Mouse (Mus musculus) ES-E14 (cell line): ENCODE results near the gene Dnajb3. TPM values are rescaled to one million over a fixed set of nuclear protein-coding genes. Genes with fewer than 3 reads are reported as not detected.

Source experiments
- DNase-seq: peaks from one replicate; pipeline ENCODE4 v3.0.0-alpha.2; 2013; ENCODE audit warnings: low read depth, low spot score
- H3K27ac ChIP-seq: 2 replicates; pipeline ENCODE4 v1.5.1; 2012; ENCODE audit warnings: low read depth, mild to moderate bottlenecking, low read length, moderate library complexity, mixed read lengths; ENCODE audit not compliant: poor library complexity, insufficient read depth, severe bottlenecking
- H3K36me3 ChIP-seq: 2 replicates; pipeline ENCODE4 v1.6.1; 2012; ENCODE audit warnings: mild to moderate bottlenecking, low read length, moderate library complexity, mixed read lengths; ENCODE audit not compliant: control insufficient read depth, poor library complexity, insufficient read depth, severe bottlenecking
- H3K4me1 ChIP-seq, 2 experiments: fragments of 150-350 bp in 1 of 2; sonication (generic) in 1 of 2; 2 replicates each; pipeline ENCODE4 v1.6.1; 2012; ENCODE audit warnings: low read length in 2 of 2, mild to moderate bottlenecking in 1 of 2, mixed read lengths in 1 of 2; ENCODE audit not compliant: control insufficient read depth in 2 of 2, insufficient read depth in 2 of 2, poor library complexity in 1 of 2
- H3K4me3 ChIP-seq, 2 experiments: fragments of 150-350 bp in 1 of 2; sonication (generic) in 1 of 2; 2 replicates each; pipeline ENCODE4 v1.5.1; 2012; ENCODE audit warnings: low read length in 2 of 2, low read depth in 1 of 2, mild to moderate bottlenecking in 1 of 2, mixed read lengths in 1 of 2; ENCODE audit not compliant: insufficient read depth in 1 of 2, poor library complexity in 1 of 2, severe bottlenecking in 1 of 2
- H3K9ac ChIP-seq: 2 replicates; pipeline ENCODE4 v1.6.1; 2012; ENCODE audit warnings: low read depth, mild to moderate bottlenecking, low read length, mixed read lengths; ENCODE audit not compliant: poor library complexity, insufficient read depth, severe bottlenecking
- H3K9me3 ChIP-seq: fragments of 150-350 bp; sonication (generic); 2 replicates; pipeline ENCODE4 v1.6.1; 2012; ENCODE audit warnings: low read depth, mild to moderate bottlenecking, low read length; ENCODE audit not compliant: control insufficient read depth, insufficient read depth
- CHD2 ChIP-seq: IDR thresholded peaks from 2 replicates; pipeline ENCODE4 v1.6.1; 2014; ENCODE audit warnings: mild to moderate bottlenecking, low read depth, low read length, inconsistent platforms
- HCFC1 ChIP-seq: IDR thresholded peaks from 2 replicates; pipeline ENCODE4 v1.6.1; 2012; ENCODE audit warnings: low read length, inconsistent platforms, borderline replicate concordance; ENCODE audit not compliant: insufficient read depth
- MAFK ChIP-seq: IDR thresholded peaks from 2 replicates; pipeline ENCODE4 v1.6.1; 2014; ENCODE audit warnings: mild to moderate bottlenecking, low read depth, low read length, inconsistent platforms; ENCODE audit not compliant: insufficient read depth
- ZC3H11A ChIP-seq: IDR thresholded peaks from 2 replicates; pipeline ENCODE4 v1.6.1; 2012; ENCODE audit warnings: low read depth, mild to moderate bottlenecking, inconsistent platforms, low read length, borderline replicate concordance
- ZNF384 ChIP-seq: IDR thresholded peaks from 2 replicates; pipeline ENCODE4 v1.6.1; 2012; ENCODE audit warnings: low read depth, low read length, inconsistent platforms
- in situ Hi-C, 2 experiments: fragments of 600-800 bp; cut with MboI; formaldehyde crosslinking; loops; one replicate each; pipeline ENCODE4 v1.15.1; 2025; ENCODE audit warnings: low sequenced_read_pairs in 2 of 2, inconsistent platforms in 1 of 2; ENCODE audit not compliant: unreplicated experiment in 2 of 2
- total RNA-seq: library from RNA; depleted of rRNA; stranded (reverse); fragments of 300-350 nt; gene quantifications from 2 replicates; pipeline ENCODE4 v1.2.3, GENCODE M21; 2012

The Dnajb3 gene
- total RNA-seq, 1 experiment: 1.8 TPM

DNA sequence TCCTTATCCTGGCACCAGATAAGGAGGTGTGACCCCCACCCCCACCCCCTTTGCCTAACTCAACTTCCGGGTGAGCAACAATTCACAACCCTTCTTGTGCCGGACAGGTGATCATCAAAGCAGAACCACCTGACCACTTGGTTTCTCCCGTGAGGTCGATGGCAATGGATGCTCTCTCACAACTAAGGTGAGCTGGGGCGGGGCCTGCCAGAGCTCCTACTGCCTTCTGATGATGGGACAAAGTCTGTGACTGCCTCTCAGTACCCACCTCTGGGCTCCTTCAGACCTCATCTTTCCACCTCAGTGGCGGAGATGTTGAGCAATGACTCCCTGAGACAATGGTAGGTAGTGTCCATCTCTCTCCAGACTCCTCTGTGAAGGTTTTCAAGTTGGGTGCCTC lies 40.3 kb upstream of the Dnajb3 start:
- Histone ChIP-seq H3K9me3 (no peaks in the 10 kb centered on the region), H3K4me3 (no peak overlapping the region), H3K4me1 (no peaks in the 10 kb centered on the region), H3K27ac (no peak overlapping the region), H3K36me3 (no peaks in the 10 kb centered on the region), H3K9ac (no peak overlapping the region)
- DNase-seq: no peak
- in situ Hi-C loops: no loop called here
- TF ChIP-seq HCFC1 (no peak), ZNF384 (no peak), CHD2 (no peak), MAFK (no peak), ZC3H11A (no peak)

DNA sequence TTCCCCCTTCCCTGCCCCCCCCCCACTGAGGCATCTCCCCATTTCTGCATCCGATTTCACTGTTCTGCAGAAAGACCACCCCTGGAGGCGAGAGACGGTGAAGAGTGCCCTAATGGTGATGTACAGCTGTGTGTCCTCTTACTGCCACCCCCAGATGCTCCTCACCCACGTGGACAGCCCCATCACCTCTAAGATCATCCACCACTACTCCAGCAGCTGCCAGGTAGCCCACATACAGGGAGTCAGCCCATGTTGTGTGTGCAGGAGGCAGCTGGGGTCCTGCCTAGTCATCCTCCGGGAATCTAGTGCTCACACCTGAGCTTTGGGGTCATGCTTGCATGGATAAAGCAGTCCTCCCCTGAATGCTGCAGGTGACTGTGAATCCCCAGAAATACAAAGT lies 38.3 kb upstream of the Dnajb3 start:
- in situ Hi-C loops: no loop called here

DNA sequence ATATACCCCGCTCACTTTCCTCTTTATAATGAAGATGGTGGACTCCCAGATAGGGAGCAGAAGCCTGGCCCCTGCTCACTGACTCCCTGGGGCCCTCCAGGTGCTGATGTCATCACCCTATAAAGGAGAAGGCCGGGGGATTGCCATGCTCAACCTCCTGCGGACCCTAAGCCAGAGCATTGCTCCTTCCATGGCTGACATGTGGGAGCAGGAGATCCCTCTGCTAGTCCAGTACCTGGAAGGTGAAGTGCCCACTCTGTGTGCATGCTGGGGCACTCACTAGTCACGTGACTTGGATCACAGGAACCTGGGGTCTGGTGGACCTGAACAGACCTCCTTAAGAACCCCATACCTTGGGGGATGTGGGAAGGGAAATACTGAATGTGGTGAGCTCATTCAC lies 35.0 kb upstream of the Dnajb3 start:
- no peak for DNase-seq
- Histone ChIP-seq H3K9ac (no peak overlapping the region), H3K27ac (no peak overlapping the region), H3K4me1 (no peaks in the 10 kb centered on the region), H3K9me3 (no peaks in the 10 kb centered on the region), H3K4me3 (no peak overlapping the region), H3K36me3 (no peaks in the 10 kb centered on the region)
- TF ChIP-seq HCFC1 (no peak), ZNF384 (no peak), ZC3H11A (no peak), CHD2 (no peak), MAFK (no peak)
- in situ Hi-C loops: no loop called here

More for the DNA sequence above, 38.3 kb upstream of the Dnajb3 start:
- TF ChIP-seq HCFC1: no peak
- TF ChIP-seq ZNF384: no peak
- Histone ChIP-seq H3K4me1 (no peaks in the 10 kb centered on the region), H3K27ac (no peak overlapping the region), H3K36me3 (no peaks in the 10 kb centered on the region), H3K9me3 (no peaks in the 10 kb centered on the region), H3K9ac (no peak overlapping the region), H3K4me3 (no peak overlapping the region)
- no peak for DNase-seq

DNA sequence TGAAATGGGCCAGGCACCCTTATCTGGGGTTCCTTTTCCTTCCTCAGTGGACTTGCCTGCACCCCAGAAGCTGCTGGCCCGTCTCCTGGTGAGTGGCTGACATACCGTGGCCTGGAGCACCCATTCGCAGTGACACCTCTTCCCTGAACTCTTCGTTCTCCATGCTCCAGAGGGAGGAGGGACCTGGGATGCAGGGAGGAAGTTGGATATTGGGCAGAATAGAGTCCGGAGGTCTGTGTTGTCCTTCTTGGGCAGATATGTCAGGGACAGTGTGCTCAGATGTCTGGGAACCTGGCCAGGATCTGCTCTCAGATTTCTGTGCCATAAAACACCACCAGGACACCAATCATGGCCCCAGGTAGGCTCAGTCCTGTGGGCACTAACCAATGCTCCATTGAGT lies 34.5 kb upstream of the Dnajb3 start:
- no peak overlapping the region for H3K27ac ChIP-seq
- no peaks in the 10 kb centered on the region for H3K36me3 ChIP-seq
- in situ Hi-C loops: no loop called here
- TF ChIP-seq HCFC1: no peak
- no peaks in the 10 kb centered on the region for H3K9me3 ChIP-seq
- no peak for DNase-seq
- no peaks in the 10 kb centered on the region for H3K4me1 ChIP-seq
- no peak overlapping the region for H3K9ac ChIP-seq
- no peak overlapping the region for H3K4me3 ChIP-seq

DNA sequence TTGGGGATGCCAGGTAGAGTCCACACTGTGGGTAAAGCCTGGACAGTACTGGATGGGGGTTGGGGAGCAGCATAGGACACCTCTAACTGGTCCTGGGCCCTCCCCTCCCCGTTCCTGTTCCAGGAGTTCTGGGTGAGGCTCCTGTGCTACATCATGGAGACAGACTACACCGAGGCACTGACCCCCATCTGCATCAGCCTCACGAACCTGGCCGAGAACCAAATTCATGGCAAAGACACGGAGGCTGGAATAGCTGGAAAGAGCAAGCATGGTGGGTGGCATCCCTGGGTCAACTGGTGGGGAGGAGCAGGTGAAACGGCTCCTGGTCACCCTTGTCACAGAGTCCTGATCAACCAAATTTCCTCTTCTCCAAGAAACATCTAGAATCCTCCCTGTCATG lies 33.2 kb upstream of the Dnajb3 start:
- no peaks in the 10 kb centered on the region for H3K36me3 ChIP-seq
- DNase-seq: no peak
- no peak overlapping the region for H3K4me3 ChIP-seq
- H3K27ac ChIP-seq: no peak overlapping the region
- H3K4me1 ChIP-seq: no peaks in the 10 kb centered on the region
- no peak for TF ChIP-seq HCFC1
- no peaks in the 10 kb centered on the region for H3K9me3 ChIP-seq
- in situ Hi-C loops: no loop called here
- H3K9ac ChIP-seq: no peak overlapping the region
